Mouse (Mus musculus) CH12.LX (cell line): ENCODE measurements at regions not wholly inside any gene's neighbourhood (a gene's known extent, or its start where the extent isn't known, plus 50 kb on each side); places are given as distances from the start of the nearest gene placed in this dataset.

ENCODE experiments used
- DNase-seq: peaks from one replicate; pipeline ENCODE4 v3.0.0-alpha.2; 2013; ENCODE audit errors: extremely low read depth
- H3K27ac ChIP-seq: 2 replicates; pipeline ENCODE4 v1.5.1; 2012; ENCODE audit warnings: low read depth, mild to moderate bottlenecking, control low read depth, moderate library complexity; ENCODE audit not compliant: insufficient read depth
- H3K27me3 ChIP-seq: replicated peaks from 2 replicates; pipeline ENCODE3; 2012; ENCODE audit warnings: inconsistent platforms
- H3K36me3 ChIP-seq, 2 experiments: replicated peaks in 1 of 2; 2 replicates each; pipeline versions ENCODE3 to v1.6.1; 2012; ENCODE audit warnings: inconsistent platforms in 1 of 2, low read length in 1 of 2, mild to moderate bottlenecking in 1 of 2, mixed read lengths in 1 of 2, moderate library complexity in 1 of 2; ENCODE audit not compliant: control insufficient read depth in 1 of 2, insufficient read depth in 1 of 2
- H3K4me1 ChIP-seq, 2 experiments: 2 replicates each; pipeline ENCODE4 v1.6.1; 2012; ENCODE audit warnings: inconsistent platforms in 1 of 2, moderate library complexity in 1 of 2; ENCODE audit not compliant: insufficient read depth in 2 of 2, control insufficient read depth in 1 of 2
- H3K4me2 ChIP-seq: 2 replicates; pipeline ENCODE4 v1.6.1; 2012; ENCODE audit warnings: low read depth, mild to moderate bottlenecking, control low read depth; ENCODE audit not compliant: poor library complexity, insufficient read depth, severe bottlenecking
- H3K4me3 ChIP-seq, 3 experiments: fragments of 150-350 bp in 1 of 3; sonication (generic) in 1 of 3; replicated peaks in 1 of 3; 2 replicates each; pipeline versions ENCODE3 to v1.5.1; 2011 to 2012; ENCODE audit warnings: low read depth in 2 of 3, low read length in 2 of 3, mild to moderate bottlenecking in 2 of 3, moderate library complexity in 2 of 3, control low read depth in 1 of 3, improper control_type of control experiment in 1 of 3, inconsistent platforms in 1 of 3, mixed read lengths in 1 of 3; ENCODE audit not compliant: poor library complexity in 1 of 3
- H3K79me2 ChIP-seq: replicated peaks from 2 replicates; pipeline ENCODE4 v1.6.1; 2012; ENCODE audit warnings: mild to moderate bottlenecking, moderate library complexity; ENCODE audit not compliant: control insufficient read depth, poor library complexity, insufficient read depth, severe bottlenecking; ENCODE audit errors: extremely low read depth
- H3K9ac ChIP-seq: 2 replicates; pipeline ENCODE4 v1.6.1; 2012; ENCODE audit warnings: low read depth, mild to moderate bottlenecking, control low read depth, moderate library complexity; ENCODE audit not compliant: insufficient read depth
- H3K9me3 ChIP-seq: replicated peaks from 2 replicates; pipeline ENCODE3; 2012; ENCODE audit warnings: low read length, inconsistent platforms, mixed read lengths
- CHD1 ChIP-seq: IDR thresholded peaks from 2 replicates; pipeline ENCODE4 v1.6.1; 2012; ENCODE audit warnings: low read depth, low read length, improper control_type of control experiment, inconsistent platforms
- CHD2 ChIP-seq: IDR thresholded peaks from 2 replicates; pipeline ENCODE4 v1.6.1; 2011; ENCODE audit warnings: low read length, improper control_type of control experiment
- EP300 ChIP-seq: IDR thresholded peaks from 2 replicates; pipeline ENCODE4 v1.6.1; 2011; ENCODE audit warnings: low read length, improper control_type of control experiment
- HCFC1 ChIP-seq: IDR thresholded peaks from 2 replicates; pipeline ENCODE4 v1.6.1; 2012; ENCODE audit warnings: low read depth, mild to moderate bottlenecking, inconsistent platforms, low read length, improper control_type of control experiment
- MAFK ChIP-seq: IDR thresholded peaks from 2 replicates; pipeline ENCODE4 v1.6.1; 2011; ENCODE audit warnings: low read length, improper control_type of control experiment; ENCODE audit not compliant: insufficient replicate concordance
- MAZ ChIP-seq: IDR thresholded peaks from 2 replicates; pipeline ENCODE4 v1.6.1; 2012; ENCODE audit warnings: low read depth, mild to moderate bottlenecking, inconsistent platforms, low read length, improper control_type of control experiment, moderate library complexity
- MEF2A ChIP-seq: IDR thresholded peaks from 2 replicates; pipeline ENCODE4 v1.6.1; 2014; ENCODE audit warnings: low read depth, mild to moderate bottlenecking, inconsistent platforms, low read length, improper control_type of control experiment, borderline replicate concordance
- NRF1 ChIP-seq: IDR thresholded peaks from 2 replicates; pipeline ENCODE4 v1.6.1; 2014; ENCODE audit warnings: low read depth, mild to moderate bottlenecking, inconsistent platforms, low read length, improper control_type of control experiment, moderate library complexity
- PAX5 ChIP-seq: IDR thresholded peaks from 2 replicates; pipeline ENCODE4 v1.6.1; 2012; ENCODE audit warnings: low read length, inconsistent platforms, mixed read lengths
- POLR2AphosphoS2 ChIP-seq: IDR thresholded peaks from 2 replicates; pipeline ENCODE4 v1.6.1; 2011; ENCODE audit warnings: low read depth, low read length, improper control_type of control experiment
- RAD21 ChIP-seq: IDR thresholded peaks from 2 replicates; pipeline ENCODE4 v1.6.1; 2011; ENCODE audit warnings: low read depth, mild to moderate bottlenecking, low read length, improper control_type of control experiment, moderate library complexity
- RCOR1 ChIP-seq: conservative IDR thresholded peaks from 2 replicates; pipeline ENCODE4 v1.6.1; 2012; ENCODE audit warnings: low read depth, mild to moderate bottlenecking, inconsistent platforms, low read length, improper control_type of control experiment
- SIN3A ChIP-seq: IDR thresholded peaks from 2 replicates; pipeline ENCODE4 v1.6.1; 2012; ENCODE audit warnings: low read length, improper control_type of control experiment, inconsistent platforms
- SMC3 ChIP-seq: IDR thresholded peaks from 2 replicates; pipeline ENCODE4 v1.6.1; 2011; ENCODE audit warnings: low read depth, low read length, improper control_type of control experiment
- TCF12 ChIP-seq: IDR thresholded peaks from 2 replicates; pipeline ENCODE4 v1.6.1; 2014; ENCODE audit warnings: low read depth, mild to moderate bottlenecking, inconsistent platforms, low read length, improper control_type of control experiment
- UBTF ChIP-seq: IDR thresholded peaks from 2 replicates; pipeline ENCODE4 v1.6.1; 2012; ENCODE audit warnings: low read depth, mild to moderate bottlenecking, inconsistent platforms, low read length, improper control_type of control experiment, moderate library complexity
- USF1 ChIP-seq: IDR thresholded peaks from 2 replicates; pipeline ENCODE4 v1.6.1; 2014; ENCODE audit warnings: low read depth, mild to moderate bottlenecking, inconsistent platforms, low read length, improper control_type of control experiment
- ZKSCAN1 ChIP-seq: IDR thresholded peaks from 2 replicates; pipeline ENCODE4 v1.6.1; 2012; ENCODE audit warnings: low read depth, inconsistent platforms, low read length, improper control_type of control experiment, borderline replicate concordance
- dilution Hi-C: fragments of 300-500 bp; cut with MboI; formaldehyde crosslinking; loops from 2 replicates; pipeline ENCODE4 v1.14.3; 2020; ENCODE audit warnings: low sequenced_read_pairs; ENCODE audit not compliant: extremely low pct_unique_long_range_greater_than_20kb, extremely low pct_ligation_motif_present
- in situ Hi-C: fragments of 300-500 bp; cut with MboI; formaldehyde crosslinking; loops from 3 replicates; pipeline ENCODE4 v1.14.3; 2019; ENCODE audit warnings: low sequenced_read_pairs, low pct_ligation_motif_present, low pct_unique_long_range_greater_than_20kb, mixed read lengths

DNA sequence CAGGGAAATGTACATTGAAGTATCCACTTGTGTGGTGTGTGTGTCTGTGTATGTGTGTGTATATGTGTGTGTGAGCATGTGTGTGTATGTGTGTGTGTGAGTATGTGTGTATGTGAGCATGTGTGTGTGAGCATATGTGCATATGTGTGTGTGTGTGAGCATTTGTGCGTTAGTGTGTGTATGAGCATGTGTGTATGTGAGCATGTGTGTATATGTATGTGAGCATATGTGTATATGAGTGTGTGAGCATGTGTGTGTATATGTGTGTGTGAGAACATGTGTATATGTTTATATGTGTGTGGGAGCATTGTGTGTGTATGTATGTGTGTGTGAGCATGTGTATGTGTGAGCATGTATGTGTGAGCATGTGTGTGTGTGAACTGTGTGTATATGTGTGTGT is 123.5 kb downstream of the Nuak1 start:
- dilution Hi-C loops (no loop called here), in situ Hi-C loops (no loop called here)
- TF ChIP-seq MAZ (no peak), HCFC1 (no peak), MEF2A (no peak), MAFK (no peak), ZKSCAN1 (no peak), EP300 (no peak), PAX5 (no peak), RAD21 (no peak), UBTF (no peak), NRF1 (no peak), SIN3A (no peak)
- no peak overlapping the region for H3K9ac ChIP-seq
- peaks cover 0 to 5% of the 10 kb centered on the region in 2 experiments; a peak in 1 of 4 replicates for H3K4me1 ChIP-seq
- no peak for DNase-seq
- H3K9me3 ChIP-seq = no peaks in the 10 kb centered on the region
- H3K79me2 ChIP-seq = no peaks in the 10 kb centered on the region
- no peak overlapping the region for H3K4me3 ChIP-seq
- no peak overlapping the region for H3K4me2 ChIP-seq
- no peaks in the 10 kb centered on the region for H3K27me3 ChIP-seq
- H3K27ac ChIP-seq = no peak overlapping the region
- H3K36me3 ChIP-seq = no peaks in the 10 kb centered on the region

DNA sequence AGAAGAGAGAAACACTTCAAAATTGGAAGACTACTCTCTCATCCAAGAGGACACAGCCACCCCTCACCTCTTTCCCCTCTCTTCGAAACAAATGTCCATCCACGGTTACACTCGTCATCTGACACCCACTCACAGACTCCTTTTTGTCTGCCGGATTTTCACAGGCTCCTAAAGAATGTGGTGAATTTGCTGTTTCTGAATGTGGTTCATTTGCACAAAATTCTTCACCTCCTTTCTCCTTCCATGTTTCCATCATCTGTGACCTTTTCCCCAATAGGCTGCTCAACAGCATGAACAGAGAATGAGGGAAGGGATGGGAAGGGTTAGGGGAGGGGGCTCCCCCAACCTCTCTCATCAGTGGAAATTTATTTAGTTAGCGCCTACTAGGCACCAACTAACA is 122.4 kb downstream of the Nuak1 start:
- H3K4me2 ChIP-seq = no peak overlapping the region
- no peak overlapping the region for H3K4me3 ChIP-seq
- TF ChIP-seq POLR2AphosphoS2 (no peak), CHD1 (no peak), HCFC1 (no peak), SMC3 (no peak), USF1 (no peak), RCOR1 (no peak), UBTF (no peak), RAD21 (no peak), CHD2 (no peak), TCF12 (no peak)
- H3K79me2 ChIP-seq = no peaks in the 10 kb centered on the region
- H3K27me3 ChIP-seq = no peaks in the 10 kb centered on the region
- no peak overlapping the region for H3K9ac ChIP-seq
- no peaks in the 10 kb centered on the region for H3K9me3 ChIP-seq
- H3K27ac ChIP-seq = no peak overlapping the region
- H3K4me1 ChIP-seq = no peaks in the 10 kb centered on the region
- H3K36me3 ChIP-seq = no peaks in the 10 kb centered on the region
- DNase-seq = no peak
- in situ Hi-C loops = no loop called here
- dilution Hi-C loops = no loop called here
